Mouse (Mus musculus) limb, embryonic 10.5 days (tissue): ENCODE measurements around the gene Creb3l2. TPM values are rescaled to one million over a fixed set of nuclear protein-coding genes. Genes with fewer than 3 reads are reported as not detected.
A peak's percentile ranks its signal among the peaks of the same experiment; 100 is the strongest.

Experiments used
- DNase-seq: peaks from one replicate; pipeline ENCODE4 v3.0.0-alpha.2; 2017; ENCODE audit warnings: low spot score
- H3K27ac ChIP-seq: fragments of 300-500 bp; sonication (generic); 2 replicates; pipeline ENCODE4 v1.5.1; 2016; ENCODE audit warnings: mild to moderate bottlenecking
- H3K27me3 ChIP-seq: fragments of 300-500 bp; sonication (generic); 2 replicates; pipeline ENCODE4 v1.6.1; 2016; ENCODE audit warnings: low read depth, mild to moderate bottlenecking; ENCODE audit not compliant: poor library complexity, severe bottlenecking
- H3K36me3 ChIP-seq: fragments of 300-500 bp; sonication (generic); 2 replicates; pipeline ENCODE4 v1.6.1; 2016; ENCODE audit warnings: mild to moderate bottlenecking, moderate library complexity
- H3K4me1 ChIP-seq: fragments of 300-500 bp; sonication (generic); 2 replicates; pipeline ENCODE4 v1.6.1; 2016
- H3K4me3 ChIP-seq: fragments of 300-500 bp; sonication (generic); 2 replicates; pipeline ENCODE4 v1.5.1; 2016; ENCODE audit warnings: mild to moderate bottlenecking, moderate library complexity
- H3K9me3 ChIP-seq: fragments of 300-500 bp; sonication (generic); replicated peaks from 2 replicates; pipeline ENCODE4 v1.6.1; 2016; ENCODE audit warnings: mild to moderate bottlenecking
- WGBS: fragments of 180-500 bp; shearing (Covaris S2); methylation state at CpG from one replicate; pipeline ENCODE4 v1.1.7; 2016; 5-methylcytosine and 5-hydroxymethylcytosine counted together
- polyA plus RNA-seq: library from polyadenylated mRNA; unstranded; fragments of >200 nt; fragmentation: Nextera tagmentation; extraction: Ambion mirVana; gene quantifications from 2 replicates; pipeline ENCODE4 v1.2.1, GENCODE M21; 2016

Creb3l2 gene
- polyA plus RNA-seq, 1 experiment from 2014 or later = 17.2 TPM

DNA sequence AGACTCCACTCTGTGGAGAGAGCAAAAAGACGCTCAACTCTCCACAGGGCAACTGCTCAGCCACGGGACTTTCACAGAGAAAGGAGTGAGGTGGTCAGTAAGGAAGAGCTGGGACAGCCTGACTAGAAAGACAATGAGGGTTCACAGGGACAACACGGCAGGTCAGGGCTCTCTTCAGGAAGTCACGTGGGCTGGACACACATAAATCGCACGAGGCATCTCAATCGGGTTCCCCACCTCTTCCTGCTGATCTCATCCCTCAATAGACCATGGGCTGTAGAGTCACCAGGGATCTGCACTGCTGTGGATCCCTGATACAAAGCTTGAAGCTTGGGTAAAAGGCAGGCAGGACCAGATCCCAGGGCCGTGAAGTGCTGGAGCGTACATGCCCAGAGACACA, 88.3 kb downstream of the Creb3l2 start:
- no peaks in the 10 kb centered on the region for H3K27me3 ChIP-seq
- peaks cover 9% of the 10 kb centered on the region for H3K4me1 ChIP-seq
- WGBS = 87% methylated on average over 9 of the region's 9 CpGs
- peaks cover 44% of the 10 kb centered on the region for H3K36me3 ChIP-seq
- DNase-seq = no peak
- no peak overlapping the region for H3K27ac ChIP-seq
- H3K9me3 ChIP-seq = no peaks in the 10 kb centered on the region
- H3K4me3 ChIP-seq = no peak overlapping the region

GRCm38 (mm10) chr6:37351731-37352380, 90.1 kb downstream of the Creb3l2 start:
- DNase-seq = peak; percentile 77
- Histone ChIP-seq H3K27ac (0 out of 2 replicates have a peak overlapping the region, but pooled peaks have one; percentile 30), H3K4me1 (peaks cover 9% of the 10 kb centered on the region), H3K36me3 (peaks cover 49% of the 10 kb centered on the region), H3K4me3 (no peak overlapping the region), H3K27me3 (no peaks in the 10 kb centered on the region), H3K9me3 (no peaks in the 10 kb centered on the region)
- WGBS = 22% methylated on average over 10 of the region's 10 CpGs

DNA sequence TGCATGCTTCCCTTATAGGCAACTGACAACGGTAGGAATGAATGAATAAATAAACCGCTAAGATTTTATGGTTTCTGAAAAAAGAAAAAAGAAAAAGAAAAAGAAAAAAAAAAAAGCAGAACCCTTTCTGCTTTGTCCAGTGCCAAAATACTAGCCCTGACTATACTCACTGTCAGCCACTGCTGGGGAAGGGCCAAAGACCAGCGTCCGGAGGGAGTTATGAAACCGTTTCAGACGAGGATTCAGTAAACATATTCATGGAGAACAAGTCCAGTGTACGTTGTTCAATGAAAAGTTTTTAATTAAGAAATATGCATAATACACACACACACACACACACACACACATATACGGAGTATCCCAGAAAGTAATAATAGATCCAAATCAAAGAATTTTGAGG, 91.6 kb downstream of the Creb3l2 start:
- peaks cover 44% of the 10 kb centered on the region for H3K36me3 ChIP-seq
- peaks cover 9% of the 10 kb centered on the region for H3K4me1 ChIP-seq
- 94% methylated on average over 8 of the region's 8 CpGs for WGBS
- H3K27ac ChIP-seq = no peak overlapping the region
- H3K27me3 ChIP-seq = no peaks in the 10 kb centered on the region
- H3K9me3 ChIP-seq = no peaks in the 10 kb centered on the region
- no peak for DNase-seq
- no peak overlapping the region for H3K4me3 ChIP-seq

DNA sequence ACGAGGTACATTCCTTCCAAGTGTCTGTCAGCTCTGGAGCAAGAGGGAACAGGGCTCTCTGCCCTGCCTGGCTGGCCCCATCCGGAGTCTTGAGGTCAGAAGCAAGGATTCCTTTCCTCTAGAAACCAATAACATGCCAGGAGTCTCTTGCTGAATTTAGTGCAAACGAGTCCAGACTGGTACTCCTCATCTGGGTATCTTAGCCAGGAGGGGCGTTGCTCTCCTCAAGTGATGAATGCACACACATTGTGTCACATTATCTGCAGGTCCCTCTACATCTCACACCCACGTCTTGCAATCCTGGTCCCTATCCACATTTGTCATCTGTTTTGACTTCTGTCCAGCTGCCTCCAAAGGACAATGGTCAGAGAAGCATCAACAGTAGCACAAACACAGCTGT, 94.3 kb downstream of the Creb3l2 start:
- Histone ChIP-seq H3K4me1 (peaks cover 5% of the 10 kb centered on the region; the same call in 1 of the 2 replicates), H3K27me3 (no peaks in the 10 kb centered on the region), H3K9me3 (no peaks in the 10 kb centered on the region), H3K4me3 (no peak overlapping the region), H3K27ac (no peak overlapping the region), H3K36me3 (peaks cover 40% of the 10 kb centered on the region)
- no peak for DNase-seq
- WGBS = 76% methylated on average over 5 of the region's 5 CpGs

DNA sequence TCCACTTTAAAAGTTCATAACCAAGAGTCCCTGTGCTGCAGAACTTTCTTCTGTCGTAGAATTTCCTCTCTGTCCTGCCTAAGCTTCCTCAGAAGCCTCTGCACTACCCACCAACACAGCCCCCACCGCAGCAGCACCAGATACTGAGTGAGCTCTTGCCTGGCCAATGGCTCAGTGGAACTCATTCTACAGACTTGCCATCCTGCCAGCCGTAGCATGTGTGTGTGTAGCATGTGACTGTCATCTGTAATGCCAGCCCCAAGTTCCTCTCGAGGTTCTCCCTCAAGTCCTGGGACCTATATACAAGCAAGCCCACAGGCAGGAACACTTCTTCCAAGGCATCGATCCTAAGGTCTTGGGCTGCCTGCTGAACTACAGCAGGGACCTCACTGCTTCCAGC, 103.9 kb downstream of the Creb3l2 start:
- H3K9me3 ChIP-seq = no peaks in the 10 kb centered on the region
- H3K4me1 ChIP-seq = peaks cover 5% of the 10 kb centered on the region
- no peaks in the 10 kb centered on the region for H3K27me3 ChIP-seq
- no peak overlapping the region for H3K27ac ChIP-seq
- H3K36me3 ChIP-seq = peaks cover 45% of the 10 kb centered on the region
- no peak overlapping the region for H3K4me3 ChIP-seq
- no peak for DNase-seq
- 88% methylated on average over 5 of the region's 5 CpGs for WGBS

GRCm38 (mm10) chr6:37336831-37337260, 105.1 kb downstream of the Creb3l2 start:
- WGBS = 38% methylated on average over 5 of the region's 5 CpGs
- H3K27ac ChIP-seq = peak overlapping the region; percentile 44
- no peak overlapping the region for H3K4me3 ChIP-seq
- no peak for DNase-seq
- H3K36me3 ChIP-seq = peaks cover 57% of the 10 kb centered on the region
- H3K4me1 ChIP-seq = peaks cover 7% of the 10 kb centered on the region
- no peaks in the 10 kb centered on the region for H3K27me3 ChIP-seq
- no peaks in the 10 kb centered on the region for H3K9me3 ChIP-seq

DNA sequence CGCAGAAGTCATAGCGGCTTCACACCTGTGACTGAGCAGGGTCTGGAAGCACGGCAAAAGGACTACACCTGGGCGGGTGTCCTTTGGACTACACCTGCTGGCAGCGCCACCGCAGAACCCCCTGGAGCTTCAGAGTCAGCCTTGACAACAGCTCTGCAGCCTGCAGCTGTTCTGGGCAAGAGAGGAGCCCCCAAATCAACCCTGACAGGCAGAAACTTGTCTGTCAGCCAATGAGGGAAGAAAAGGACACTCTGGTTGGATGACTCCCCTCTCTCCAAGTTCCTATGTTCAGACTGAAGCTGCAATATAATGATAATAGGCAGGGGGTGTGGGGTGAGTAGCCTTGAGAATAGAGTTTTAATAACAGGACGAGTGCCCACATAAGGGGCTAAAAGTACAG, 105.6 kb downstream of the Creb3l2 start:
- peak overlapping the region; percentile 16; the same call in 1 of the 2 replicates for H3K27ac ChIP-seq
- peaks cover 61% of the 10 kb centered on the region for H3K36me3 ChIP-seq
- H3K4me1 ChIP-seq = peaks cover 7% of the 10 kb centered on the region
- WGBS = 70% methylated on average over 7 of the region's 7 CpGs
- DNase-seq = no peak
- no peaks in the 10 kb centered on the region for H3K9me3 ChIP-seq
- H3K4me3 ChIP-seq = no peak overlapping the region
- H3K27me3 ChIP-seq = no peaks in the 10 kb centered on the region

DNA sequence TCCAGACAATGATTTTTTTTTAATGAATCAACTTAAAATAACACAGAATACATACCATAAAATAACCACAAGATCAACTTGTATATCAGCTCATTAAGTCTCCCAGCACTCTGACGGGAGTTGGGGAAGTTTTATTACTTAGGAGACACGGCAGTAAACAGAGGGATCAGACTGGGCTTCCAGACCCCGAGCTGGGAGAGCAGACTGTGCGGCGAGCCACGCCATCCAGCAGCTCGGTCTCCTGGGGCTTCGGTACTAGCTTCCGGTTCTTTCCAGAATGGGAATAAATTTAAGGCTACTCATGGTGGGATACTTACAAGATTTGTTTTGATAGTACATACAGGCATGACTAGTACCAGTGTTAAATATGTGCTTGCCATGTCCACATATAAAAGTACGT, 109.1 kb downstream of the Creb3l2 start:
- WGBS = 62% methylated on average over 10 of the region's 10 CpGs
- DNase-seq = no peak
- peaks cover 34% of the 10 kb centered on the region for H3K4me1 ChIP-seq
- H3K36me3 ChIP-seq = peaks cover 57% of the 10 kb centered on the region
- H3K9me3 ChIP-seq = no peaks in the 10 kb centered on the region
- H3K4me3 ChIP-seq = no peak overlapping the region
- no peak overlapping the region for H3K27ac ChIP-seq
- no peaks in the 10 kb centered on the region for H3K27me3 ChIP-seq

DNA sequence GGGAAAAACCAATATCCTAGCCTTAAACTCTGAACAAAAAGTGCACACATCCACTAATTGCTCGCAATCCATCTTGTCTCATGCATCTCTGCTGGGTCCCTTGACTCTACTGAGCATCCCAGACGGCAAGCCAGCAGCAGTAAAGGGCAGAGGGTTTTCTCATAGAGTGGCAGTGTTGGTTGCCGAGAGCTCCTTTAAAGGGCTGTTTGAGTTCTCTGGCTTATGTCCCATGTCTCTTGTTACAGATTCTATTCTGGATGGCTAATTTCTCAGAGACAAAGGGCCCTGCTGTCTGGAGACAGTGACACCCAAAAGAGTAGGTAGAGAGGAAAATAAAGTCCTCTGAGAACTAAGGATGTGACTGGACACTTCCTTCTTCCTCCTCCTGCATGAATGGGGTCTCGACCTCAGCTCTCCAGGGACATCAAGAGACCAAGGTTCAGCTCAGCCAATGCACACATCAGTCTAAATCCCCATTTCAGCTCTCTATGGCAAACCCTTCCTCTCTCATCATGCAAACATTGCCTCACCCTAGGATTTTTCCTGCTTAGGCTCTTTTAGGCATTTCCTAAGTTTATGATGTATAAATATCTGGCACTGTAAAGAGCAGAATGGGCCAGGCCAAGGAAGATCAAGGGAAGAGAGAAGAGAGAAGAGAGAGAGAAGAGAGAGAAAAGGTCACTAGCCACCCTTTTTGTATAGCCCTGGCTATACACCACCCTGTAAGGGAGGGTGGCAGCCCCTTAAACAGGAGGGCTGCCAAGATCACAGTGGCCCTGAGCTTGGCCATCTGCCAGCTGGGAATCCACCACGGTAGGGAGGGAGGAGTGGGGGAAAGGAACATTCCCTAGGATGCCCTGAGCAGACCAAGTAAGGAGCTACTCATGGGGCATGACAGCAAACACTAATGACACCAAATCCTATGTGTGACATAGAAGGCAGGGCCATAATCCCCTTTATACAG, 111.8 kb downstream of the Creb3l2 start:
- WGBS = 61% methylated on average over 5 of the region's 5 CpGs
- H3K36me3 ChIP-seq = peaks cover 38% of the 10 kb centered on the region
- H3K9me3 ChIP-seq = no peaks in the 10 kb centered on the region
- no peak overlapping the region for H3K4me3 ChIP-seq
- peaks cover 32% of the 10 kb centered on the region for H3K4me1 ChIP-seq
- no peak overlapping the region for H3K27ac ChIP-seq
- no peaks in the 10 kb centered on the region for H3K27me3 ChIP-seq
- no peak for DNase-seq

DNA sequence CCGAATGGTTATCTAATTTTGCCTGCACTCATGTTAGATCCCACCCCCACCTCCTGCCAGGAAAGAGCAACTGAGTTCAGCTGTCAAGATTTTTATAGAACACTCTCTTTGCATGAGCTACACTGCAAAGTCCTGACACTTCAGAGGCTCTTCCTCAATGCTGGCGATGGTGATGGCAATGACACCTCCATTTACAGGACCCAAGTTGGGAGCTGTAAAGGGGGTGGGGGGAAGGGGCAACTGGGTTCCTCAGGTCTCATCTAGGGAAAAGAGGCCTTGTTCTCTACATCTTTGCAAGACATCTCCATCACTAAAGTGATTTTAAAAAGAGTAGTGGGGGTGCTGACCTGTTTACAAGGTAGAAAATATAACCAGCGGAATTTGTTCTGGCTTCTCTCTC, 112.6 kb downstream of the Creb3l2 start:
- Histone ChIP-seq H3K9me3 (no peaks in the 10 kb centered on the region), H3K4me1 (peaks cover 32% of the 10 kb centered on the region), H3K27ac (no peak overlapping the region), H3K27me3 (no peaks in the 10 kb centered on the region), H3K36me3 (peaks cover 31% of the 10 kb centered on the region), H3K4me3 (no peak overlapping the region)
- WGBS = 66% methylated on average over 3 of the region's 3 CpGs
- DNase-seq = no peak

DNA sequence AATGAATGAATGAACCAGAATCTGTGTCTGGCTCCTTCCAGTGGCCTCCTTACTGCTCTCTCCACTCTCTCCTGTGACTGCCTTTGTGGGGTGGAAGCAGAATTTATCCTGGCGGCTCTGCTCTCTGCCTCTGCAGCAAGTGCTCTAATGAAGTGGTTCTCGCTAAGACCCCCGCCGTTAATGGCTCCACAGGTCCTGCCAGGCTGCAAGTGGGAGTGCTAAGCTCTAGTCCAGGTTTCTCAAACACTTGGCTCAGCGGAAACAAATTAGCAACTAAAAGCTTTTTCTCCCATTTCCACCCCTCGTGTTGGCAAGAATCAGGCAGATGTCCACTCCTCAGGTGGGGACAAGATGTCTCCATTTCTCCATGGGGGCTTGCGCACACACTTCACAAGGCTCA, 113.3 kb downstream of the Creb3l2 start:
- Histone ChIP-seq H3K4me1 (peaks cover 32% of the 10 kb centered on the region), H3K4me3 (no peak overlapping the region), H3K27ac (peak overlapping the region; percentile 28; the same call in 1 of the 2 replicates), H3K27me3 (no peaks in the 10 kb centered on the region), H3K9me3 (no peaks in the 10 kb centered on the region), H3K36me3 (peaks cover 24% of the 10 kb centered on the region)
- no peak for DNase-seq
- WGBS = 35% methylated on average over 7 of the region's 7 CpGs

DNA sequence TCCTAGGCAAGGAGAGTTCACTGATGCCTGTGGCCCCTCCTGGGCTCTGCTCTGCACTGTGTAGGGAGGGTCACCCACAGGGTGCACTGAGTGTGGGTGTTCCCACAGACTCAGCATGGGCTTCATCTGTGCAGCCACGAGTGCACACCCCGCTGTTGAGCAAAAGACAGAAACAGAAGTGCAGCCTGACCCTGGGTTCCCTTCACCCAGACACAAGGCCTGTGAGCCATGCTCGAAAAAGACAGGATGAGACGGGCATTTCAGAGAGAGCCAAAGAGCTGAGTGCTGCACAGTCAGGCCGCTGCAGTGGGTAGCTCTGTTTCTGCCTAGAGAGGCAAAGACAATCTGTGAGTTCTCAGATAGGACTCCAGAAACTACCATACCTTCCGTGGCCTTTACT, 114.4 kb downstream of the Creb3l2 start:
- Histone ChIP-seq H3K4me1 (peaks cover 32% of the 10 kb centered on the region), H3K9me3 (no peaks in the 10 kb centered on the region), H3K27me3 (no peaks in the 10 kb centered on the region), H3K36me3 (peaks cover 15% of the 10 kb centered on the region), H3K27ac (no peak overlapping the region), H3K4me3 (no peak overlapping the region)
- no peak for DNase-seq
- 69% methylated on average over 6 of the region's 6 CpGs for WGBS

DNA sequence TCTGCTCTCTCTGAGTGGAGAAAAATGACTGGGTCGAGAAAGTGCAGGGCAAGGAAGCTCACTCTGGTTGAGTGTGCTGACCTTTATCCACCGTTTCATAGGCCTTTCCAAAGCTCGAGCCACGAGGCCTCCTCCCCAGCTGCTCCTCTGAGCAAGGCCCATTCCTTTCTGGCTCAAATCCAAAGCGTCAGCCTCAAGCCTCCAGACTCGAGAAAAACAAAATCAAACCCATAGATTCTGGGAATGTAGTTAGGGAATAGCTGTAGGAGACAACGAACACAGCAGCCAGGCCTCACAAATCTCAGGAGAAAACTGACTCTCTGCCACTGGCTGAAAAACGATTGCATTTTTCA, 115.4 kb downstream of the Creb3l2 start:
- no peaks in the 10 kb centered on the region for H3K27me3 ChIP-seq
- H3K9me3 ChIP-seq = no peaks in the 10 kb centered on the region
- no peak for DNase-seq
- peaks cover 30% of the 10 kb centered on the region for H3K4me1 ChIP-seq
- WGBS = 74% methylated on average over 8 of the region's 8 CpGs
- H3K4me3 ChIP-seq = no peak overlapping the region
- peaks cover 5% of the 10 kb centered on the region for H3K36me3 ChIP-seq
- H3K27ac ChIP-seq = peak overlapping the region; percentile 19; the same call in 1 of the 2 replicates
